Mouse (Mus musculus) ES-E14 (cell line): ENCODE data around the gene Cblb. TPM values are rescaled to one million over a fixed set of nuclear protein-coding genes. Genes with fewer than 3 reads are reported as not detected.

Experiments used
- DNase-seq: peaks from one replicate; pipeline ENCODE4 v3.0.0-alpha.2; 2013; ENCODE audit warnings: low read depth, low spot score
- H3K27ac ChIP-seq: 2 replicates; pipeline ENCODE4 v1.5.1; 2012; ENCODE audit warnings: low read depth, mild to moderate bottlenecking, low read length, moderate library complexity, mixed read lengths; ENCODE audit not compliant: poor library complexity, insufficient read depth, severe bottlenecking
- H3K36me3 ChIP-seq: 2 replicates; pipeline ENCODE4 v1.6.1; 2012; ENCODE audit warnings: mild to moderate bottlenecking, low read length, moderate library complexity, mixed read lengths; ENCODE audit not compliant: control insufficient read depth, poor library complexity, insufficient read depth, severe bottlenecking
- H3K4me1 ChIP-seq, 2 experiments: fragments of 150-350 bp in 1 of 2; sonication (generic) in 1 of 2; 2 replicates each; pipeline ENCODE4 v1.6.1; 2012; ENCODE audit warnings: low read length in 2 of 2, mild to moderate bottlenecking in 1 of 2, mixed read lengths in 1 of 2; ENCODE audit not compliant: control insufficient read depth in 2 of 2, insufficient read depth in 2 of 2, poor library complexity in 1 of 2
- H3K4me3 ChIP-seq, 2 experiments: fragments of 150-350 bp in 1 of 2; sonication (generic) in 1 of 2; 2 replicates each; pipeline ENCODE4 v1.5.1; 2012; ENCODE audit warnings: low read length in 2 of 2, low read depth in 1 of 2, mild to moderate bottlenecking in 1 of 2, mixed read lengths in 1 of 2; ENCODE audit not compliant: insufficient read depth in 1 of 2, poor library complexity in 1 of 2, severe bottlenecking in 1 of 2
- H3K9ac ChIP-seq: 2 replicates; pipeline ENCODE4 v1.6.1; 2012; ENCODE audit warnings: low read depth, mild to moderate bottlenecking, low read length, mixed read lengths; ENCODE audit not compliant: poor library complexity, insufficient read depth, severe bottlenecking
- H3K9me3 ChIP-seq: fragments of 150-350 bp; sonication (generic); 2 replicates; pipeline ENCODE4 v1.6.1; 2012; ENCODE audit warnings: low read depth, mild to moderate bottlenecking, low read length; ENCODE audit not compliant: control insufficient read depth, insufficient read depth
- CHD2 ChIP-seq: IDR thresholded peaks from 2 replicates; pipeline ENCODE4 v1.6.1; 2014; ENCODE audit warnings: mild to moderate bottlenecking, low read depth, low read length, inconsistent platforms
- HCFC1 ChIP-seq: IDR thresholded peaks from 2 replicates; pipeline ENCODE4 v1.6.1; 2012; ENCODE audit warnings: low read length, inconsistent platforms, borderline replicate concordance; ENCODE audit not compliant: insufficient read depth
- MAFK ChIP-seq: IDR thresholded peaks from 2 replicates; pipeline ENCODE4 v1.6.1; 2014; ENCODE audit warnings: mild to moderate bottlenecking, low read depth, low read length, inconsistent platforms; ENCODE audit not compliant: insufficient read depth
- ZC3H11A ChIP-seq: IDR thresholded peaks from 2 replicates; pipeline ENCODE4 v1.6.1; 2012; ENCODE audit warnings: low read depth, mild to moderate bottlenecking, inconsistent platforms, low read length, borderline replicate concordance
- ZNF384 ChIP-seq: IDR thresholded peaks from 2 replicates; pipeline ENCODE4 v1.6.1; 2012; ENCODE audit warnings: low read depth, low read length, inconsistent platforms
- in situ Hi-C, 2 experiments: fragments of 600-800 bp; cut with MboI; formaldehyde crosslinking; loops; one replicate each; pipeline ENCODE4 v1.15.1; 2025; ENCODE audit warnings: low sequenced_read_pairs in 2 of 2, inconsistent platforms in 1 of 2; ENCODE audit not compliant: unreplicated experiment in 2 of 2
- total RNA-seq: library from RNA; depleted of rRNA; stranded (reverse); fragments of 300-350 nt; gene quantifications from 2 replicates; pipeline ENCODE4 v1.2.3, GENCODE M21; 2012

The Cblb gene
- total RNA-seq, 1 experiment = 5.1 TPM

DNA sequence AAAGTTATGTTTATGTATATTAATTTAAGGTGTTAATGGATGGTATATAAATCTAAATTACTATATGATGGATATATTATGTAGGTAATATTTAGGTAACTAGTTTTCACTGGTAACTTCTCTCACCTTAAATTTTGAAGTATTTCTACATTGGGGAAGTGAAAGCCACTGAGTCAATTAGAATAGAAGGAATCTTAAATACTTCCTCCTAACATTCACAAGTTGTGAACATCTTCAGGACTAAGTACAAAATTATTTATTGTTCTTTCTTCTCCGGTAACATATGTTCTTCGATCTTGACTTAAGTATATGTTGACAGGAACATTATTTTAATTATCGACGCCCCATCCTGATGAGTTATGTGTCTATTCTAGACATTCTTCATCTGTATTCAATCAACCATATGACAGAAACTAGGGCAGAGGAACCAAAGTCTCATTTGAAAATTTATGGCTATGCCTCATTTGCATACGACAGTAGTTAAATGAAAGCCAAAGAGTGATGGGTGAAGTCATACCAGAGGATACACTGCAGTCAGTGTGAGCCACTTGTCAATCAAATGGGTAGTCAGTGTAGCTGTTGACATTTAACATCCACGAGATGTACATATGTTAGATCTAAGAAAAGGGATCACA, 118.2 kb downstream of the Cblb start:
- TF ChIP-seq HCFC1 (no peak), ZNF384 (no peak), CHD2 (no peak), ZC3H11A (no peak), MAFK (no peak)
- in situ Hi-C loops = no loop called here
- Histone ChIP-seq H3K9me3 (no peaks in the 10 kb centered on the region), H3K4me3 (no peak overlapping the region), H3K36me3 (no peaks in the 10 kb centered on the region; the same call in 1 of the 2 replicates), H3K9ac (no peak overlapping the region), H3K4me1 (no peaks in the 10 kb centered on the region), H3K27ac (no peak overlapping the region)
- DNase-seq = no peak

DNA sequence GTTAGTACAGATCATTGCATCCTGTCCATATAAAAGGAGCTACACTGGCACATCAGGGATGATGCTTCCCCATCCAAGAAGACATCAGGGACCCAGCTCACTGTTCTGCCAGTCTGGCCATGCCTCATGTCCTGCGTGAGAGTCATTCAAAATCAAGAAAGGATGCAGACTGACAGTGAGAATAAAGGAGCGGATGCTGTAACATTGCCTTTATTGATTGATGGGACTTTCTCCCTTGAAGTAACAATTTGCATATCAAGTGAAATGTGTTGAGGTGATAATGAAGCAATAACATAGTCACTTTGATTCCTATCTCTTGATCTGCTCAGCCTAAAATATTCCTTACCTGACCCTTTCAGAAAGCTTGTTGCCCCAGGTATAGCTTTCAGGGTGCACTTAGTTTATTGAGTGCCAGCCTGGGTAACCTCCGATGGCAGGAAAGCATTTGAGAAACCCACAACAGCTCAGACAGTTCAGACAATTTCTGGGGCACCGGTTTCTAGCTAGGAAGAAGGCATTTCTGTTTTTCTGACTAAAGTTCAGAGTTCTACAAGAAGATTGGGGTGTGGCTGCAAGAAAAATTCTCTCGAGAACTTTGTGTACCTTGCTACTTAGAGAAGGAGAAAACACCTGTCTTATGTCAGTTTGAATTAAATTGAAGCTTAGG, 124.1 kb downstream of the Cblb start:
- in situ Hi-C loops = no loop called here
- H3K36me3 ChIP-seq = no peaks in the 10 kb centered on the region
- H3K9me3 ChIP-seq = no peaks in the 10 kb centered on the region
- H3K9ac ChIP-seq = no peak overlapping the region
- TF ChIP-seq ZC3H11A (no peak), ZNF384 (no peak), CHD2 (no peak), HCFC1 (no peak), MAFK (no peak)
- no peaks in the 10 kb centered on the region for H3K4me1 ChIP-seq
- no peak overlapping the region for H3K27ac ChIP-seq
- H3K4me3 ChIP-seq = no peak overlapping the region
- no peak for DNase-seq

- Histone ChIP-seq H3K4me3 (no peak overlapping the region), H3K36me3 (no peaks in the 10 kb centered on the region), H3K9me3 (no peaks in the 10 kb centered on the region), H3K9ac (no peak overlapping the region), H3K4me1 (0 out of 4 replicates have a peak, but pooled peaks cover 0 to 2% of the 10 kb centered on the region in 2 experiments), H3K27ac (no peak overlapping the region)
- peak; percentile 70 for TF ChIP-seq MAFK
- TF ChIP-seq CHD2 = no peak
- DNase-seq = no peak
- in situ Hi-C loops = no loop called here
Measured at GRCm38 (mm10) chr16:52159958-52160504, 129.0 kb downstream of the Cblb start.

- Histone ChIP-seq H3K27ac (no peak overlapping the region), H3K36me3 (peaks cover 3% of the 10 kb centered on the region; the same call in 1 of the 2 replicates), H3K4me1 (0 out of 4 replicates have a peak, but pooled peaks cover 0 to 2% of the 10 kb centered on the region in 2 experiments), H3K4me3 (no peak overlapping the region), H3K9ac (no peak overlapping the region), H3K9me3 (no peaks in the 10 kb centered on the region)
- TF ChIP-seq ZC3H11A = no peak
- no peak for TF ChIP-seq HCFC1
- no peak for TF ChIP-seq ZNF384
- no peak for TF ChIP-seq MAFK
- no peak for TF ChIP-seq CHD2
- in situ Hi-C loops = no loop called here
- no peak for DNase-seq
Measured at GRCm38 (mm10) chr16:52164246-52164645, 133.2 kb downstream of the Cblb start.
